Mouse (Mus musculus): Measurements from ENCODE around the gene Stpg4. TPM values are rescaled to one million over a fixed set of nuclear protein-coding genes. Genes with fewer than 3 reads are reported as not detected.
A peak's percentile ranks its signal among the peaks of the same experiment; 100 is the strongest.

The Stpg4 gene
- total RNA-seq, 1 experiment from 2014 or later, result not detected

- peak; percentile 33; the same call in 1 of the 2 replicates for ATAC-seq (ENCODE audit: extremely low read depth, insufficient number of reproducible peaks, low FRiP score, poor library complexity, severe bottlenecking)
Measured at GRCm38 (mm10) chr17:87387068-87387467, 40.5 kb downstream of the Stpg4 start.

- ATAC-seq (ENCODE audit: extremely low read depth, insufficient number of reproducible peaks, low FRiP score, poor library complexity, severe bottlenecking), result no peak
Measured at GRCm38 (mm10) chr17:87385835-87386234, 41.7 kb downstream of the Stpg4 start.

- no peak for ATAC-seq (ENCODE audit: extremely low read depth, insufficient number of reproducible peaks, low FRiP score, poor library complexity, severe bottlenecking)
Measured at GRCm38 (mm10) chr17:87380681-87381080, 46.9 kb downstream of the Stpg4 start.

GRCm38 (mm10) chr17:87379821-87380220, 47.7 kb downstream of the Stpg4 start:
- ATAC-seq (ENCODE audit: extremely low read depth, insufficient number of reproducible peaks, low FRiP score, poor library complexity, severe bottlenecking), result no peak

GRCm38 (mm10) chr17:87379160-87379624, 48.3 kb downstream of the Stpg4 start:
- ATAC-seq (ENCODE audit: extremely low read depth, insufficient number of reproducible peaks, low FRiP score, poor library complexity, severe bottlenecking), result no peak

- no peak for ATAC-seq (ENCODE audit: extremely low read depth, insufficient number of reproducible peaks, low FRiP score, poor library complexity, severe bottlenecking)
Measured at GRCm38 (mm10) chr17:87378354-87379159, 49.0 kb downstream of the Stpg4 start.

- ATAC-seq (ENCODE audit: extremely low read depth, insufficient number of reproducible peaks, low FRiP score, poor library complexity, severe bottlenecking), result no peak
Measured at GRCm38 (mm10) chr17:87377536-87377935, 50.0 kb downstream of the Stpg4 start.

- ATAC-seq (ENCODE audit: extremely low read depth, insufficient number of reproducible peaks, low FRiP score, poor library complexity, severe bottlenecking), result no peak
Measured at GRCm38 (mm10) chr17:87376831-87377471, 50.6 kb downstream of the Stpg4 start.

GRCm38 (mm10) chr17:87375941-87376511, 51.5 kb downstream of the Stpg4 start:
- ATAC-seq (ENCODE audit: extremely low read depth, insufficient number of reproducible peaks, low FRiP score, poor library complexity, severe bottlenecking), result peak; percentile 13; the same call in 1 of the 2 replicates

GRCm38 (mm10) chr17:87373327-87373726, 54.2 kb downstream of the Stpg4 start:
- ATAC-seq (ENCODE audit: extremely low read depth, insufficient number of reproducible peaks, low FRiP score, poor library complexity, severe bottlenecking), result no peak

- ATAC-seq (ENCODE audit: extremely low read depth, insufficient number of reproducible peaks, low FRiP score, poor library complexity, severe bottlenecking), result no peak
Measured at GRCm38 (mm10) chr17:87372189-87372588, 55.4 kb downstream of the Stpg4 start.

GRCm38 (mm10) chr17:87369270-87369759, 58.2 kb downstream of the Stpg4 start:
- no peak for ATAC-seq (ENCODE audit: extremely low read depth, insufficient number of reproducible peaks, low FRiP score, poor library complexity, severe bottlenecking)

- no peak for ATAC-seq (ENCODE audit: extremely low read depth, insufficient number of reproducible peaks, low FRiP score, poor library complexity, severe bottlenecking)
Measured at GRCm38 (mm10) chr17:87368481-87368880, 59.1 kb downstream of the Stpg4 start.

- ATAC-seq (ENCODE audit: extremely low read depth, insufficient number of reproducible peaks, low FRiP score, poor library complexity, severe bottlenecking), result no peak
Measured at GRCm38 (mm10) chr17:87367640-87368039, 59.9 kb downstream of the Stpg4 start.

GRCm38 (mm10) chr17:87367228-87367627, 60.3 kb downstream of the Stpg4 start:
- ATAC-seq (ENCODE audit: extremely low read depth, insufficient number of reproducible peaks, low FRiP score, poor library complexity, severe bottlenecking), result no peak

- ATAC-seq (ENCODE audit: extremely low read depth, insufficient number of reproducible peaks, low FRiP score, poor library complexity, severe bottlenecking), result no peak
Measured at GRCm38 (mm10) chr17:87366520-87366919, 61.0 kb downstream of the Stpg4 start.

- ATAC-seq (ENCODE audit: extremely low read depth, insufficient number of reproducible peaks, low FRiP score, poor library complexity, severe bottlenecking), result peak; percentile 8; the same call in 1 of the 2 replicates
Measured at GRCm38 (mm10) chr17:87365268-87365667, 62.3 kb downstream of the Stpg4 start.

- no peak for ATAC-seq (ENCODE audit: extremely low read depth, insufficient number of reproducible peaks, low FRiP score, poor library complexity, severe bottlenecking)
Measured at GRCm38 (mm10) chr17:87364108-87364507, 63.4 kb downstream of the Stpg4 start.

- ATAC-seq (ENCODE audit: extremely low read depth, insufficient number of reproducible peaks, low FRiP score, poor library complexity, severe bottlenecking), result no peak
Measured at GRCm38 (mm10) chr17:87361132-87361531, 66.4 kb downstream of the Stpg4 start.

GRCm38 (mm10) chr17:87357506-87357905, 70.0 kb downstream of the Stpg4 start:
- no peak for ATAC-seq (ENCODE audit: extremely low read depth, insufficient number of reproducible peaks, low FRiP score, poor library complexity, severe bottlenecking)

Data from neutrophil, adult 5-6 weeks (primary cell).